Mouse (Mus musculus) CH12.LX (cell line): Measurements from ENCODE around the gene Hhex.

Experiments used
- BHLHE40 ChIP-seq: IDR thresholded peaks from 2 replicates; pipeline ENCODE4 v1.6.1; 2011; ENCODE audit warnings: mild to moderate bottlenecking, low read depth, low read length, improper control_type of control experiment
- CTCF ChIP-seq, 2 experiments: IDR thresholded peaks in 1 of 2; conservative IDR thresholded peaks in 1 of 2; 2 replicates each; pipeline ENCODE4 v1.5.1; 2011 to 2012; ENCODE audit warnings: low read depth in 2 of 2, low read length in 2 of 2, improper control_type of control experiment in 1 of 2, inconsistent platforms in 1 of 2, mild to moderate bottlenecking in 1 of 2, moderate library complexity in 1 of 2
- E2F4 ChIP-seq: IDR thresholded peaks from 2 replicates; pipeline ENCODE4 v1.6.1; 2011; ENCODE audit warnings: low read depth, low read length, improper control_type of control experiment; ENCODE audit not compliant: insufficient replicate concordance
- HCFC1 ChIP-seq: IDR thresholded peaks from 2 replicates; pipeline ENCODE4 v1.6.1; 2012; ENCODE audit warnings: low read depth, mild to moderate bottlenecking, inconsistent platforms, low read length, improper control_type of control experiment
- JUND ChIP-seq: conservative IDR thresholded peaks from 2 replicates; pipeline ENCODE4 v1.6.1; 2011; ENCODE audit warnings: low read depth, low read length, improper control_type of control experiment
- MAFK ChIP-seq: IDR thresholded peaks from 2 replicates; pipeline ENCODE4 v1.6.1; 2011; ENCODE audit warnings: low read length, improper control_type of control experiment; ENCODE audit not compliant: insufficient replicate concordance
- MXI1 ChIP-seq: IDR thresholded peaks from 2 replicates; pipeline ENCODE4 v1.6.1; 2011; ENCODE audit warnings: mild to moderate bottlenecking, low read depth, low read length, improper control_type of control experiment
- NRF1 ChIP-seq: IDR thresholded peaks from 2 replicates; pipeline ENCODE4 v1.6.1; 2014; ENCODE audit warnings: low read depth, mild to moderate bottlenecking, inconsistent platforms, low read length, improper control_type of control experiment, moderate library complexity
- SMC3 ChIP-seq: IDR thresholded peaks from 2 replicates; pipeline ENCODE4 v1.6.1; 2011; ENCODE audit warnings: low read depth, low read length, improper control_type of control experiment
- TBP ChIP-seq: conservative IDR thresholded peaks from 2 replicates; pipeline ENCODE4 v1.6.1; 2011; ENCODE audit warnings: low read depth, low read length, improper control_type of control experiment
- USF1 ChIP-seq: IDR thresholded peaks from 2 replicates; pipeline ENCODE4 v1.6.1; 2014; ENCODE audit warnings: low read depth, mild to moderate bottlenecking, inconsistent platforms, low read length, improper control_type of control experiment
- USF2 ChIP-seq: conservative IDR thresholded peaks from 2 replicates; pipeline ENCODE4 v1.6.1; 2011; ENCODE audit warnings: low read depth, low read length, improper control_type of control experiment
- ZKSCAN1 ChIP-seq: IDR thresholded peaks from 2 replicates; pipeline ENCODE4 v1.6.1; 2012; ENCODE audit warnings: low read depth, inconsistent platforms, low read length, improper control_type of control experiment, borderline replicate concordance
- ZNF384 ChIP-seq: IDR thresholded peaks from 2 replicates; pipeline ENCODE4 v1.6.1; 2012; ENCODE audit warnings: low read depth, low read length, improper control_type of control experiment, inconsistent platforms

- TF ChIP-seq JUND (no peak), HCFC1 (no peak), E2F4 (no peak), MXI1 (no peak), ZKSCAN1 (no peak), NRF1 (no peak), CTCF (conservative IDR thresholded peaks at IDR 0.05 in 1 of 2, IDR thresholded peaks at IDR 0.05 in 1 of 2; ENCODE audit: low read depth in 2 of 2, low read length in 2 of 2) (no peak), MAFK (no peak), TBP (0 out of 2 replicates have a peak, but pooled peaks have one; percentile 12), SMC3 (no peak), USF1 (no peak), BHLHE40 (no peak), USF2 (no peak), ZNF384 (no peak)
These were observed 637 bp downstream of the Hhex start for GRCm38 (mm10) chr19:37435041-37435852.
